Mouse (Mus musculus) 3134 (cell line): ENCODE results near the gene Mgmt.
A peak's percentile ranks its signal among the peaks of the same experiment; 100 is the strongest.

ENCODE experiments used
- DNase-seq: peaks from one replicate; pipeline ENCODE4 v3.0.0-alpha.2; 2011; ENCODE audit warnings: low spot score; ENCODE audit not compliant: insufficient read length; ENCODE audit errors: extremely low read depth

The Mgmt gene

DNA sequence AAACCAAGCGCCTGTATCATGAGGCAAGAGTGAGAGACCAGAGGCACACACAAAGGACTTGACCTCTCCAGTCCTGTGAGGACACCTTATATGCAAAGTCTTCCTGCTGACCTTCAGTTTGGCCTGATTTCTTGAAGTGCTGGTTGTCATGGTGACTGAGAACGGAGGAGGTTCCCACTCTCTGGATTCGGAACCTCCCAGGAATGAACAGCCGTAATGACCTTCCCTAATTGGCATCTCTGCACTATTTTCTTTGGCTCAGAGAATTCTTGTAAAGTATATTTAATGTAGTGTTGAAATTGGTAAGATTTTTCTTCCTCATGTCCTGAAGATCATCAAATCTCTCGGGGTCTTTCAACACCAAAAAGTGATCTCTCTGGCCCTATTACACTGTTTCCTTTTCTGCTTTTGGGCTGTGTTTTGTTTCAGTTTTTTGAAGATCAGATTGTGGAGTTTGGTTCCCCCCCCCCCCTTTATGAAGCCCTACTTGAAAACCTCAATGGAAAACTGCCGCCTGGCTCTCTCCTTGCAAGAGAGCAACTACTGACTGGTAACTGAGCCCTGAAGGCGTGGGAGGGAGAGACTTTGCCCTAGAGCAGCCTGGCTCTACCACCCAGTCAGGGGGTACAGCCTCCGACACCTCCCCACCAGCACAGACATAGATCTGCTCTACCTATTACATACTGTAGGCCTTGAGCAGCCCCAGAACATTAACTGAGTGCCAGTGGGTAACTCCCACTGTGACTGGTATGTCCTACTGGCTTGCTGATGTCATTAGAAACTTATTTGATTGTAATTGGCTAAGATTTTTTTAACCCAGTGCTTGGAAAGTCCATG, 153.9 kb downstream of the Mgmt start:
- peak; percentile 10 for DNase-seq

DNA sequence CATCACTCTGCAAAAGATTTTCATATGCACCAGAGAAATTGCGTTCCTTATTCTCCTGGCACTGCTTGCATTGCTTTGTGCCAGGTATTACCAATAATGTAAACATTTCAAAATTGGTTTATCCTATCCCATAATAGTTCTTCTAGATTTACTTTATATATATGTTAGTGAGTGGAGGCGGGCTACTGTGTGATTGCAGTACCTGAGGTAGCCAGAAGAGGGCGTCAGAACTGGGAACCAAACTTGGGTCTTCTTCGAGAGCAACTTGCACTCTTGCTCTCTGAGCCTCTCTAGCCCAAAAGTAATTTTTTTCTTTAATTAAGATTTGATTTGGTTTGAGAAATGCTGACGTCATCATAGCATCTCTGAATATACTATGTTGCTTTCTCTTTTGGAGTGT, 159.9 kb downstream of the Mgmt start:
- no peak for DNase-seq

DNA sequence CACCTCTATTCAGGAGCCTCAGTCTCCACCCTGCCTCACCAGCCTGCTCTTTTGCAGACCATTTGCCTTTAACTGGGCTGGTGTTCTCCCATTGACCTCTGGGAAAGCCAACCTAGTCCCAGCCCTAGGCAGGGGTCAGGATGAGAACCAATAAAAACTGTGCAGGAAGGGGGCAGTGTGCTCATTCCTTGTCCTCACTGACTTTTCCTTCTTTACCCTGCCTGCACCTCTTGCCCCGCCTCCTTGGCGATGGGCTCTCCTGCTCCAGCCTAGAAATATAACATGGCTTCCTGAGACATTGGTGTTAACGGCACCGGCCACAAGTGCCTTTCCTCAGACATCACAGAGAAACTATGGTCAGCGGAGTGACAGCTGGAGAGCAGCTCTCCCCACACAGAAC, 161.7 kb downstream of the Mgmt start:
- no peak for DNase-seq

DNA sequence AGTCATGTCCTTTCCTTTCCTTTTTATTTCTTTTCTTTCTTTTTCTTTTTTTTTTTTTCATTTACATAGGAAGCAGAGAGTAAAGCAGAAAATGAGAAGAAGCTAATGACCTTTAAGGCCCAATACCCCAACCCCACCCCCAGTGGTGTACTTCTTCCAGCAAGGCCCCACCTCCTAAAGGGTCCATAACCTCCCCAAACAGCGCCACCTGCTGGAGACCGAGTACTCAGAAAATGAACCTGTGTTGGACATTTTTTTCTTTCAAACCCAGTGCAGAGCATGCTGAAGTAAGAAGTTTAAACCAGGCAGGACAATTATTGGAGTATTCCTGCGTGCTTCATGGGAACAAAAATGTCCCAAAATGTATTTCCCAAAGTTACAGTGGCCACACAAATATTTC, 166.1 kb downstream of the Mgmt start:
- no peak for DNase-seq

DNA sequence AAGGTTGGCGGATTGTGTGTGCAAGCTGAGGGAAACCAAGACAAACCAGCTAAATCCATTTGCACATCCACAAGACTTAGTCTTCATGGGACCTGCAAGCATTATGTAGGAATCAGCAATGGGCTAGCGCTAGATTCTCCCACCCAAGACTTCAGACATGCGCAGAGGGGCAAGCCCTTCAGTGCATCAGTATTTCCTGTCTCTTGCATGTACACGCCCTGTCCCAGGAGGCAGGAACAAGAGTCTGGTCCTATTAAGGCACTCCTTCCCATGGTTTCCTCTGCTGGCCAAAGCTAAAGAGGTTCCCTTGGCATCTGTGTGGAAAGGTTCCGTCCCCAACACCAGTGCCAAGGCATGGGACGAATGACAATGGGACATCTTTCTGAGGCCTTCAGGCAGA, 166.7 kb downstream of the Mgmt start:
- no peak for DNase-seq

DNA sequence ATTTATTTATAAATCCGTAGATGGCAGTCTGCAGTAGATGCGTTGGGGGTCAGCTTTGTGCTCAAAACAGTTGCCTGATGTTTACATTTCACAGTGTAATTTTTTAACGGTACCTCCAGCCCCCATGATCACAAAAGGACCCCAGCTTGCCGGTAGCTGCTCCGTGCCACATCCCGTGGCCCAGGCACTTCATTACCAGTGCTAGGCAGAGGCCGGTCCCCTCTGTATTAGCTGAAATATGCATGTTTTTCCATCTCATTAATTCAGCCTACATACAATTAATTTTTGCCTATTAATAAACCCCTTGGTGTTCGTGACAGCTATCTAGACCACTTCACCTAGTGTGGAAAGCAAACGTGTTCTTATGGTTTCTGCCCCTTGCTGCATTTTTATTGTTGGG, 169.8 kb downstream of the Mgmt start:
- no peak for DNase-seq

DNA sequence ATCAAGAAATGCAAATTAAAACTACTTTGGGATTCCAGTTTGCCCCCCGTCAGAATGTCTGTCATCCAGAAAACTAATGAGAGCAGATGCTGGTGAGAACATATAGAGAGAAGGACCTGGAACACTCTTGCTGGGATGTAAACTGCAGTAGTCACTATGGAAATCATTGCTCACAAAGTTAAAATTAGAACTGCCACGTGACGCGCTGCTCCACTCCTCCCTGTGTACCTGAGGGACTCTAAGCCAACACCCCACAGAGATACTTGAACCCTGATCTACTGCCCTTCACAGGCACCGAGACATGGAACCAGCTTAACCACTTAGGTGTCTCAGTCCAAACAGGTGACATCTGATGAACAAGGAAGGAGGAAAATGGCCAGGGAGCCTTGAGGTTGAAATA, 171.0 kb downstream of the Mgmt start:
- no peak for DNase-seq

DNA sequence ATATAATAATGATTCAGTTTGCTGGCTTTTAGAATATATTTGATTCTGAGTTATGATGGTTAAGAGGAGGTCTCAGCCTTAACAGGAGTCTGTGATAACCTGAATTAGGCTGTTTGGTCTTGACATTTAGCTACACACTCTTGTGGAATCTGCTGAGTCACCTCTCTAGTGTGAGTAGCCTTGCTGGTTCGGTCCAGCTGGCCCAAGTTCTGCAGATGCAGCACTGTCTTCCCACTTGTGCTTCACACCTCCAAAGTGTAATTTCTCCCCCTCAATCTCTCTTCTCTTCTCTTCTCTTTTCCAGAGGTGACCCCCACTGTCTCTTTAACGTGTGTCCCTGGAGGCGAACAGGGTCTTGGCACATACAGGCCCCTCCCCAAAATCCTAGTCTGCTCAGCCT, 171.8 kb downstream of the Mgmt start:
- no peak for DNase-seq

DNA sequence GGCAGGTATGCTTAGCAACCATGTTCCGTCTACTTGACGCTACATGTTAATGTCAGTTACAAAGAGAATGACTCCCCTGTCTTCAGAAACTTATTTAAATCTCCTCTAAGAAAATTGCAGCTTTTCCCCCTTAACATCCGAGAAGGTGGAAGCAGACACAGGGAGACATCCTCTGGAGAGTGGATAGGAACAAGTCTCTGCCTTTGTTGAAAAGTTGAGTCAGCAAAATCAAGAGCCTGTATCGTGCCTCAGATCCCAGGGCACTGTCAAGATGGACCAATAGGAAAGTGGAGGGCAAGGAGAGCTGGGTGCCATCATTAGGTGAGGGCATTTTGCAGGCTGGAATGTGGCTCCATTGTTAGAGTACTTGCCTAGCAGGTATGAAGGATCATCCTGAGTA, 172.6 kb downstream of the Mgmt start:
- no peak for DNase-seq

DNA sequence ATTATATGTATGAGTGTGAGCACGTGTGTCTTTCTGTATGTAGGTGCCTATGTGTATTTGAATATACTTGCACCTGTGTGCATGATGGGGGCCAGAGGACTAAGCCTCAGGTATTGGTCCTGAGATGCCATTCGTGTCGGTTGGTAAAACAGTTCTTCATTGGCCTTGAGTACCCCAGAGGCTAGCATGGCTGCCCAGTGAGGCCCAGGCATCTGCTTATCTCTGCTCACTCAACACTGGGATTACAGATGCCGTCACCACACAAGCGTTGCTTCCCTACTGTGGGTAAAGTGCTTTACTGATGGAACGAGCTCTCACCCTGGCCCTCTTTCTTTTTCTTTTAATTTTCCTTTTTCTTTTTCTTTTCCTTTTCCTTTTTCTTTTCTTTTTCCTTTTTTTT, 173.3 kb downstream of the Mgmt start:
- no peak for DNase-seq

DNA sequence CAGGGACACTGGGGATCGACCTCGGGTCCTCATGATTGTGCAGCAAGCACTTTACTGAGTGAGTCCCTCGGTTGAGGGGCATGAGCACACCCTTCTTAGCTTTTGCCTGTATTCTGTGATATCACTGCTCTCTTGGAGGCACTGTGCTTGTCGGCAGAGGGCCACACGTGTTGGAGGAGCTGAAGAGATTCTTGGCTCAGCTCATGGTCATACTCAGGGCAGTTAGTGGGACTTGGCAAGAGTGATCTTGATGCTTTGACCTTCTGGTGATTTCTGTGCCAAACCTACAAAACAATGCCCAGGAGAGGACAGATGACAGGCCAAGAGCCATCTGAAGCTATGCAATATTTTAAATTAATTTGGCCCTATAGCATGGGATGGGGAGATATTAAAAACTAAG, 174.4 kb downstream of the Mgmt start:
- no peak for DNase-seq

DNA sequence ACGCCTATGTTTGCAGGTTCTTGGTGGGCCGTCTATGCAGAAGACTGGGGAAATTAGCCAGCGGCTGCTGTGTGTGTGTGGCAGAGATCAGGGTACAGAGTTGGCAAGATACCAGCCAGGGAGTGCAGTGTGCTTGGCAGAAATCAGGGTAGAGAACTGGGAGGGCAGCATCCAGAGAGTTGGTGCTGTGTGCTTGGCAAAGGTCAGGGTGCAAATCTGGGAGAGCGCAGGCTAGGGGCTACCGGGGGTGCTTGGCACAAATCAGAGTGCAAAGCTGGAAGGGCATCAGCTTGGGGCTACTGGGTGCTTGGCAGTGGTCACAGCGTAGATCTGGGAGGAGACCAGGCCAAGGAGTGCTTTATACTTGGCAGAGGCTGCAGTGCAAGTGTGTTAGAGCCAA, 175.4 kb downstream of the Mgmt start:
- DNase-seq = no peak

DNA sequence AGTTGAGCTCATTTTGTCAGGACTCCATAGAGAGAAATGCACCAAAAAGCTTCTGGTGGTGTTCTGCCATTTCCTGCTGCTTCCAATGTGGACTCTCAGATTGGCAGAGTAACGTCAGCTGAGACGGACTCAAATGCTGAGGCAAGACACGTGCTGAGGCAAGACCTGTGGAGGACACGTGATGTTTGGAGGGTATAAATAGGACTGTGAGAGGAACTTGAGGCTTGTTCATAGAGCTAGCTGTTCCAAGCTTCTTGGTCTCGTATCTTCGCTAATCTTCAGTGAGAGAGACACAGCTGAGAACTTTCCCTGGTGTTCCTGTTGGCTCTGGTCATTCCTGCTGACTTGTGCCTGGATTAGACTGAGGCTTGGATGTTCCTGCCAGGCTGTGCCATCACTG, 176.9 kb downstream of the Mgmt start:
- DNase-seq = no peak

DNA sequence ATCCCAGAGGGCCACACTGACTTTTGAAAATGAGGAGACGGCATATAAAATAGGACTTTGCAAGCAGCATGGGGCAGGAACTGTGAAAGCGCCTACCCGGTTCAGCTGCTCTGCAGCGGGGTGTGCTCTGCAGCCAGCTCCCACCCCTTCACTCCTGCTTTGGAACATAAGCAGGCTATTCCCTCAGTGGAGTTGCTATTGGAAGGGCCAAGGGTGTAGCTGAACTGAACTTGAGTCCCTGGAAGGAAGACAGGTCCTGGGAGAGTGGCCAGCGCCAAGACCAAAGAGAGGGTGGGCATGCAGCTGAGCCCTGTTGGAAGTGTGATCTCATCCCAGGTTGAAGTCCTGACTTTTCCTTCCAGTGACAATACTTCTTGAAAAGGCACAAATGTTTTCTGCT, 179.5 kb downstream of the Mgmt start:
- DNase-seq = no peak

DNA sequence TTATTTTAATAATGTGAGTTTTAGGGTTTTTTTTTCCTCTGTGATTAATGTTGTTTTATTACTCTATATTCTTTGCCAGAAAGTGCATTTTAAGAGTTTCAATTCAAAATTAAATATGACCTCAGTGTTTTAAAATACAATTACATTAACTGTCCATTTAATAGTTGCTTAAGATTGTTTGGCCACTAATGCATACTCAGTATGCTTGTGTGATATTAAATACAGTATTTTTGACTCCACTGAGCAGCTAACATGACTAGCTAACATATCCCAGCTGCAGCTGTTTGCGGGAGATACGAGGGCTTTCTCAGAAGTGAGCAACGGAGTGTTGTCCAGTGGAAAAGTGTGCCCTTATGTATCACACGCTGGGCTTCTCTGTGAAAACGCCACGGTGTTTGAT, 179.9 kb downstream of the Mgmt start:
- no peak for DNase-seq

DNA sequence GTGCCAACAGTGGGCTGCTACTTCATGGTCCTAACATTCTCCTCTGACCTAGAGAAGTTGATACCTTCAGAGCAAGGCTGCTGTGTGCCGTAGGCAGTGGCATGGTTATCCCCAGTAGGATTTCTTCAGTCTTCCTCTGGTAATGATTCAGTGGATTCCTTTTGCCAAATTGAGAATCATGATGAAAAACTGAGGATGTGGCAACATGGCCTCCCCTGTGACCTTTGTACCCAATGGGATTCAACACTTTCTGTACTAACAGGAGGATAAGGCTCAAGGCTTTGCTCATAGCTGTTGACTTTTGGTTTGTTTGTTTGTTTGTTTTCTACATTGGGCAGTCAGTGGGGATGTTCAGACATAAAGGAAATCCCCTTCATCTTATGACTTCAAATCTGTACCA, 180.9 kb downstream of the Mgmt start:
- no peak for DNase-seq

DNA sequence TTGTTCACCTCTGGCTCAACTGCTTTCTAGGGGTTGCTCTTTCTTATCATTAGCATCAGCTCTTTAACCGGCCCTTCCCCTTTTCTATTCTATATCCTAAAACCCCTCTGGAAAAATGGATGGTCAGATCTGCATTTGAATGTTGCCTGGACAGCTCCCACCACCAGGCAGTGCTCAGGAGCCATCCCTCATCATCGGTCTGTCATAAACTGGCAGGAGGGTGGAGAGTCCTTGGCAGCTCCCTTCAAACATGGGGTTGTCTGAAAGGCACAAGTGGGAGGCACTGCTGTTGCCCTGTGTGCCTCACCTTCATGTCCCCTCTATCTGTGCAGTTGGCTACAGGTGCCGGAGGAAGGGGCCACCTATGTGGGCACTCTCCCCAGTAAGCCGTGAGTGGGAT, 185.8 kb downstream of the Mgmt start:
- no peak for DNase-seq

DNA sequence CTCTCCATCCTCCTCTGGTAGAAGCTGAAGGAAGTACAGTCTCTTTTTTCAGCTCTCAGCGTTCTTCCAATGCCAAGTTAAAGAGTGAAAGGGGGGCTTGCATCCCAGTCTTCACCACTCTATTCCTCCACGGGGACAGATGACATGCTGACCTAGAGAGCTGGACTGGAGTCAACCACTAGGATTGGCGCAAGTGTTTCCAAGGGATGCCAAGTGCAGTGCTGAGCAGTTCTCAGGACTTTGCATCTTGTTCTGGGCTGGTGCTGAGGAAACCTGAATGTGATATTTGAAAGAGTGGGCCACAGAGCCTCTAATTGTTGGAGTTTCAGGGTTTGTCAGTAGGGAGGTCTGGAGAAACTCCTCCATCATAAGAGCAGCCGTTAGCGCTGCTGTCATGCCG, 187.8 kb downstream of the Mgmt start:
- DNase-seq = no peak

DNA sequence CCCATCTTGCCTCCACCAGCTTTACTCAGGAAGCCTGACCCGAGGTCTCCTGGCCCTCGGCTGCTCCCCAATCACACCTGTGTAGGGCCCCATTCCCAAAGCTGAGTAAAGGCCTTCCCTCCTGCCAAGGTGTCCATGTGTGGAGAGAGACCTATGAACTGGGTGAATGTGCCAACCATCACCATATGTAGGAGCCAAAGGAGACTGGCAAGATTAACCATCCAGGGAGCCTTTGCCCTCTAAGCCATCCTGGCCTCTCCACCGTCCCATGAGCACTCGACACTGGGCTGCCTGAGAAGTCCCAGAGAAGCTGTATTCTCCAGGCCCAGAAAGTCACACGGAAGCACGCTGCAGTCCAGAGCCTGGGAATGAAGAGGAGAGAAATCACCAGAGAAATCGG, 190.2 kb downstream of the Mgmt start:
- DNase-seq = no peak

DNA sequence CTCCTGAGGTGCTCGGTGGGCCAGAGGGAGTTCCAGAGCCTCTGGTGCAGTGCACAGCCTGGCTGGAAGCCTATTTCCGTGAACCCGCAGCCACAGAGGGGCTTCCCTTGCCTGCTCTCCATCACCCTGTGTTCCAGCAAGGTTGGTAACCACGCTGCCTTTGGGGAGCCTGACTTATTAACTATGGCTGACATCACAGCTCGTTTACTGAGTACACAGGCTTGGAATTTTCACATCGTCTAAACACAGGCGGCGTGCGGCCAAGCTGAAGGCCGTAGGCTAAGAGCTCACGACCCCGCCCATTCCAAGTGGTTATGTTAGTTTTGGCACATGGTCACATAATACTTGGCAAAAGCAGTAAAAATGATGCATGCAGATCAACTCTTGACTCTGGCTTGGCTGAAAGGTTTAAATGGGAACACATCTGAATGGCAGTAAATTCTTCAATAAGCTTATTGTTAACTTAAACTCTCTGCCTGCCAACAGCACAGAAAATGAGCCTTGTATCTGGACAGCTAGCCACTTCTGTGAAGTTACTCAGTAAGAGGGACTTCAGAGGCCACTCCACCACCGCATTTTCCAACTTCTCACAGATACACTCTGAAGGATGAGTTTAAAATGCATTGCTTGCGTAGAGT, 191.7 kb downstream of the Mgmt start:
- peak; percentile 89 for DNase-seq

DNA sequence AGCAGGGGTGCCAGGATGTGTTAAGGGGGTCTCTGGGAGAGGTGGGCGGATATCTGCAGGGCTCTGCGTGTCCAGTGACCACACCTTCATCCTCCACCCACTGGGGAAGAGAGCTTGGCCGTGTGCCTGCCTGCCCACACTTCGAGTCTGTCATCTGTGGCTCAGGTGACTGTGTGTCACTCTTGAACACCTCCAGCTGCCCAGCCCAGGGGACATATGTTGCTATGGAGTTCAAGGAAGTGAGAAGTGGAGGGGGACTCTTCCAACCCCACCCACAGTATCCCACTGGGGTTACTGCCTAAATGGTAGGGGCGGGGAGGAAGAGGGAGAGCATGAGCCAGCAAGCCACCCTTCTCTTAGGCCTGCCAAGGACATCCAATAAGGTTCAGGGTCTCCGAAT, 192.7 kb downstream of the Mgmt start:
- DNase-seq = peak; percentile 79

DNA sequence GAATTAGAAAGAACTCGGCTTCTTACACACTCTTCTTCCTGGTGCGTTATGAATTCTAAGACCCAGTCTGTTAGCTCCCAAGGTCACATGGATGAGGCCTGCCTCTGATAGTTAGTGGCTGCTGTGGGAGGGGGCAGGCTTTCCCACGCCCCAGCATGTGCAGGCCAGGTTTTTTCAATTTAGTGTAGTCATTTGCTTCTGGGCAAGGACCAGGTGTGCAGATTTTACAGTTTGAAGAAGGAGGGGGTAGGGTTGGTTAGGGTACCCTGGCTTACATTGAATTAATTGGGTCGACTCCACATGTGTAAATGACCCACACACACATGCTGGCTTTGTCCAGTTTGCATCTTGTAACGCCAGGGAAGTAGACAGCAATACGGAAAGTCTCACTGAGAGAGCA, 193.7 kb downstream of the Mgmt start:
- DNase-seq = no peak

DNA sequence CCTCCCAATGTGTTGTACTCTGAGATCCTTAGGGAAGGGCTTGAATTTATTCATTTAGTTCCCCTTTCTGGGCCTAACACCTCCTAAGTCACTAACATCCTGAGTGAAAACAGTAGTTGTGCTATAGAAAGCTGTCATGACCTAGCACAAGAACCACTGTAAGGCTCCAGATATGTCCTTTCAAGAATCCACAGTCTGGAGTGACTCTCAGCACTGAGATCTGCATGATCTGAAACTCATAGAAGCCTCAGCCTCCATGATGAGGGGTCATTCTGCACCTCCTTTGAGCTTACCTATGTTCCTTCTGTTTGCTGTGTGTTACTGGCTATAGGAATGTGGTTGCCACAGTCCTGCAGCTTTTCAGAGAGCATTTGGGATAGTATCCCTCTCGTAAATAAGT, 200.1 kb downstream of the Mgmt start:
- no peak for DNase-seq
